Mouse (Mus musculus): Measurements from ENCODE around the gene Cdk9. TPM values are rescaled to one million over a fixed set of nuclear protein-coding genes. Genes with fewer than 3 reads are reported as not detected.

The Cdk9 gene
- polyA plus RNA-seq, 1 experiment from 2014 or later = 98.3 TPM

- no peaks in the 10 kb centered on the region for H3K27me3 ChIP-seq (ENCODE audit: control insufficient read depth, insufficient read depth, low read length)
- H3K4me3 ChIP-seq (ENCODE audit: low read depth, low read length) = no peak overlapping the region
- H3K9ac ChIP-seq (ENCODE audit: low read length) = no peak overlapping the region
- no peak overlapping the region for H3K4me2 ChIP-seq (ENCODE audit: low read depth, severe bottlenecking)
- DNase-seq (ENCODE audit: low spot score) (no peak), ATAC-seq (ENCODE audit: insufficient number of reproducible peaks, low FRiP score, low TSS enrichment, low read depth) (no peak)
- no peak overlapping the region for H3K27ac ChIP-seq (replicated peaks; ENCODE audit: low read depth, low read length)
- no peaks in the 10 kb centered on the region for H3K9me3 ChIP-seq (ENCODE audit: control insufficient read depth, low read length)
- WGBS = 86% methylated on average over 3 of the region's 3 CpGs
- H3K36me3 ChIP-seq (ENCODE audit: control insufficient read depth, insufficient read depth, low read length) = peaks cover 20% of the 10 kb centered on the region
- no peaks in the 10 kb centered on the region for H3K4me1 ChIP-seq (ENCODE audit: control insufficient read depth, insufficient read depth, low read length)
Observed at GRCm38 (mm10) chr2:32685807-32686206, 27.1 kb downstream of the Cdk9 start.

- Histone ChIP-seq H3K4me3 (ENCODE audit: low read depth, low read length) (no peak overlapping the region), H3K27me3 (ENCODE audit: control insufficient read depth, insufficient read depth, low read length) (no peaks in the 10 kb centered on the region), H3K4me1 (ENCODE audit: control insufficient read depth, insufficient read depth, low read length) (peaks cover 7% of the 10 kb centered on the region; the same call in 1 of the 2 replicates), H3K36me3 (ENCODE audit: control insufficient read depth, insufficient read depth, low read length) (peaks cover 20% of the 10 kb centered on the region), H3K9ac (ENCODE audit: low read length) (no peak overlapping the region), H3K9me3 (ENCODE audit: control insufficient read depth, low read length) (no peaks in the 10 kb centered on the region), H3K27ac (replicated peaks; ENCODE audit: low read depth, low read length) (no peak overlapping the region), H3K4me2 (ENCODE audit: low read depth, severe bottlenecking) (no peak overlapping the region)
- DNase-seq (ENCODE audit: low spot score) = no peak
- WGBS = 89% methylated on average over 15 of the region's 15 CpGs
- ATAC-seq (ENCODE audit: insufficient number of reproducible peaks, low FRiP score, low TSS enrichment, low read depth) = no peak
Observed at GRCm38 (mm10) chr2:32684681-32685428, 28.0 kb downstream of the Cdk9 start.

- no peak overlapping the region for H3K9ac ChIP-seq (ENCODE audit: low read length)
- no peak for ATAC-seq (ENCODE audit: insufficient number of reproducible peaks, low FRiP score, low TSS enrichment, low read depth)
- H3K4me2 ChIP-seq (ENCODE audit: low read depth, severe bottlenecking) = no peak overlapping the region
- peaks cover 20% of the 10 kb centered on the region for H3K36me3 ChIP-seq (ENCODE audit: control insufficient read depth, insufficient read depth, low read length)
- peaks cover 8% of the 10 kb centered on the region; the same call in 1 of the 2 replicates for H3K4me1 ChIP-seq (ENCODE audit: control insufficient read depth, insufficient read depth, low read length)
- H3K4me3 ChIP-seq (ENCODE audit: low read depth, low read length) = no peak overlapping the region
- H3K9me3 ChIP-seq (ENCODE audit: control insufficient read depth, low read length) = no peaks in the 10 kb centered on the region
- WGBS = 91% methylated on average over 10 of the region's 10 CpGs
- DNase-seq (ENCODE audit: low spot score) = no peak
- no peaks in the 10 kb centered on the region for H3K27me3 ChIP-seq (ENCODE audit: control insufficient read depth, insufficient read depth, low read length)
- H3K27ac ChIP-seq (replicated peaks; ENCODE audit: low read depth, low read length) = no peak overlapping the region
Observed at GRCm38 (mm10) chr2:32683701-32684100, 29.2 kb downstream of the Cdk9 start.

GRCm38 (mm10) chr2:32682721-32683417, 30.0 kb downstream of the Cdk9 start:
- Histone ChIP-seq H3K27ac (replicated peaks; ENCODE audit: low read depth, low read length) (no peak overlapping the region), H3K27me3 (ENCODE audit: control insufficient read depth, insufficient read depth, low read length) (no peaks in the 10 kb centered on the region), H3K4me3 (ENCODE audit: low read depth, low read length) (no peak overlapping the region), H3K4me2 (ENCODE audit: low read depth, severe bottlenecking) (no peak overlapping the region), H3K9ac (ENCODE audit: low read length) (no peak overlapping the region; the same call in 1 of the 2 replicates), H3K4me1 (ENCODE audit: control insufficient read depth, insufficient read depth, low read length) (peaks cover 8% of the 10 kb centered on the region; the same call in 1 of the 2 replicates), H3K36me3 (ENCODE audit: control insufficient read depth, insufficient read depth, low read length) (peaks cover 20% of the 10 kb centered on the region), H3K9me3 (ENCODE audit: control insufficient read depth, low read length) (no peaks in the 10 kb centered on the region)
- DNase-seq (ENCODE audit: low spot score) = no peak
- ATAC-seq (ENCODE audit: insufficient number of reproducible peaks, low FRiP score, low TSS enrichment, low read depth) = no peak
- WGBS = 84% methylated on average over 14 of the region's 14 CpGs

GRCm38 (mm10) chr2:32681754-32682153, 31.1 kb downstream of the Cdk9 start:
- no peak for ATAC-seq (ENCODE audit: insufficient number of reproducible peaks, low FRiP score, low TSS enrichment, low read depth)
- peaks cover 8% of the 10 kb centered on the region; the same call in 1 of the 2 replicates for H3K4me1 ChIP-seq (ENCODE audit: control insufficient read depth, insufficient read depth, low read length)
- H3K27ac ChIP-seq (replicated peaks; ENCODE audit: low read depth, low read length) = no peak overlapping the region
- no peaks in the 10 kb centered on the region for H3K27me3 ChIP-seq (ENCODE audit: control insufficient read depth, insufficient read depth, low read length)
- peaks cover 12% of the 10 kb centered on the region for H3K36me3 ChIP-seq (ENCODE audit: control insufficient read depth, insufficient read depth, low read length)
- no peak for DNase-seq (ENCODE audit: low spot score)
- no peak overlapping the region for H3K4me2 ChIP-seq (ENCODE audit: low read depth, severe bottlenecking)
- H3K9me3 ChIP-seq (ENCODE audit: control insufficient read depth, low read length) = no peaks in the 10 kb centered on the region
- WGBS = 63% methylated on average over 6 of the region's 6 CpGs
- 0 out of 2 replicates have a peak overlapping the region, but pooled peaks have one; percentile 12 for H3K9ac ChIP-seq (ENCODE audit: low read length)
- H3K4me3 ChIP-seq (ENCODE audit: low read depth, low read length) = no peak overlapping the region

GRCm38 (mm10) chr2:32680961-32681650, 31.8 kb downstream of the Cdk9 start:
- Histone ChIP-seq H3K9me3 (ENCODE audit: control insufficient read depth, low read length) (no peaks in the 10 kb centered on the region), H3K4me3 (ENCODE audit: low read depth, low read length) (no peak overlapping the region), H3K27ac (replicated peaks; ENCODE audit: low read depth, low read length) (0 out of 2 replicates have a peak overlapping the region, but pooled peaks have one; percentile 21), H3K4me1 (ENCODE audit: control insufficient read depth, insufficient read depth, low read length) (peaks cover 8% of the 10 kb centered on the region; the same call in 1 of the 2 replicates), H3K36me3 (ENCODE audit: control insufficient read depth, insufficient read depth, low read length) (peaks cover 6% of the 10 kb centered on the region), H3K4me2 (ENCODE audit: low read depth, severe bottlenecking) (no peak overlapping the region), H3K9ac (ENCODE audit: low read length) (no peak overlapping the region), H3K27me3 (ENCODE audit: control insufficient read depth, insufficient read depth, low read length) (no peaks in the 10 kb centered on the region)
- DNase-seq (ENCODE audit: low spot score) (no peak), ATAC-seq (ENCODE audit: insufficient number of reproducible peaks, low FRiP score, low TSS enrichment, low read depth) (no peak)
- 90% methylated on average over 19 of the region's 19 CpGs for WGBS

GRCm38 (mm10) chr2:32680051-32680451, 32.8 kb downstream of the Cdk9 start:
- H3K36me3 ChIP-seq (ENCODE audit: control insufficient read depth, insufficient read depth, low read length) = no peaks in the 10 kb centered on the region; the same call in 1 of the 2 replicates

GRCm38 (mm10) chr2:32677683-32678082, 35.2 kb downstream of the Cdk9 start:
- H3K27me3 ChIP-seq (ENCODE audit: control insufficient read depth, insufficient read depth, low read length) = no peaks in the 10 kb centered on the region
- whole genome bisulfite sequencing = 89% methylated on average over 7 of the region's 7 CpGs

More at GRCm38 (mm10) chr2:32680051-32680451, 32.8 kb downstream of the Cdk9 start:
- ATAC-seq (ENCODE audit: insufficient number of reproducible peaks, low FRiP score, low TSS enrichment, low read depth) (no peak), DNase-seq (ENCODE audit: low spot score) (no peak)
- Histone ChIP-seq H3K4me2 (ENCODE audit: low read depth, severe bottlenecking) (no peak overlapping the region), H3K9me3 (ENCODE audit: control insufficient read depth, low read length) (no peaks in the 10 kb centered on the region), H3K4me1 (ENCODE audit: control insufficient read depth, insufficient read depth, low read length) (peaks cover 8% of the 10 kb centered on the region; the same call in 1 of the 2 replicates), H3K27ac (replicated peaks; ENCODE audit: low read depth, low read length) (no peak overlapping the region), H3K27me3 (ENCODE audit: control insufficient read depth, insufficient read depth, low read length) (no peaks in the 10 kb centered on the region), H3K4me3 (ENCODE audit: low read depth, low read length) (no peak overlapping the region), H3K9ac (ENCODE audit: low read length) (0 out of 2 replicates have a peak overlapping the region, but pooled peaks have one; percentile 41)
- WGBS = 36% methylated on average over 7 of the region's 7 CpGs

More at GRCm38 (mm10) chr2:32677683-32678082, 35.2 kb downstream of the Cdk9 start:
- no peaks in the 10 kb centered on the region for H3K9me3 ChIP-seq (ENCODE audit: control insufficient read depth, low read length)
- H3K27ac ChIP-seq (replicated peaks; ENCODE audit: low read depth, low read length) = no peak overlapping the region
- no peak overlapping the region for H3K4me2 ChIP-seq (ENCODE audit: low read depth, severe bottlenecking)
- no peak overlapping the region for H3K9ac ChIP-seq (ENCODE audit: low read length)
- no peaks in the 10 kb centered on the region for H3K36me3 ChIP-seq (ENCODE audit: control insufficient read depth, insufficient read depth, low read length)
- H3K4me1 ChIP-seq (ENCODE audit: control insufficient read depth, insufficient read depth, low read length) = peaks cover 8% of the 10 kb centered on the region; the same call in 1 of the 2 replicates
- ATAC-seq (ENCODE audit: insufficient number of reproducible peaks, low FRiP score, low TSS enrichment, low read depth) (no peak), DNase-seq (ENCODE audit: low spot score) (no peak)
- no peak overlapping the region for H3K4me3 ChIP-seq (ENCODE audit: low read depth, low read length)
